Mouse (Mus musculus): ENCODE results near the gene Vps36. TPM values are rescaled to one million over a fixed set of nuclear protein-coding genes. Genes with fewer than 3 reads are reported as not detected.
A peak's percentile ranks its signal among the peaks of the same experiment; 100 is the strongest.

Vps36 gene
- 44.3 and 45.9 TPM in 2 replicates for polyA plus RNA-seq (2015; fragmentation: Nextera tagmentation; extraction: Ambion mirVana)

GRCm38 (mm10) chr8:22192660-22193431 is at the start of gene Vps36:
Gene Vps36 (plus strand): TSS chr8:22192809.
- peak; percentile 94 for ATAC-seq (ENCODE audit: low FRiP score)
- Histone ChIP-seq H3K27me3 (replicated peaks) (no peaks in the 10 kb centered on the region), H3K36me3 (no peaks in the 10 kb centered on the region), H3K4me2 (peak within 1 kb of the TSS; percentile 75), H3K4me3 (replicated peaks) (peak within 1 kb of the TSS; percentile 89), H3K27ac (replicated peaks) (peak within 1 kb of the TSS; percentile 96), H3K4me1 (peaks cover 17% of the 10 kb centered on the region), H3K9ac (replicated peaks) (peak within 1 kb of the TSS; percentile 91), H3K9me3 (replicated peaks) (no peaks in the 10 kb centered on the region)
- WGBS = under 1% methylated on average over 71 of the region's 73 CpGs

- Histone ChIP-seq H3K4me3 (replicated peaks) (no peak overlapping the region), H3K27ac (replicated peaks) (no peak overlapping the region), H3K9me3 (replicated peaks) (no peaks in the 10 kb centered on the region), H3K4me1 (no peaks in the 10 kb centered on the region), H3K4me2 (no peak overlapping the region), H3K9ac (replicated peaks) (no peak overlapping the region), H3K36me3 (peaks cover 17% of the 10 kb centered on the region; the same call in 1 of the 2 replicates), H3K27me3 (replicated peaks) (no peaks in the 10 kb centered on the region)
- WGBS = 76% methylated on average over 1 of the region's 1 CpGs
- no peak for ATAC-seq (ENCODE audit: low FRiP score)
Observed at GRCm38 (mm10) chr8:22143764-22144491, 48.7 kb upstream of the Vps36 start.

- no peak overlapping the region for H3K4me3 ChIP-seq (replicated peaks)
- WGBS = 85% methylated on average over 6 of the region's 6 CpGs
- no peak for ATAC-seq (ENCODE audit: low FRiP score)
Observed at GRCm38 (mm10) chr8:22145831-22146230, 46.8 kb upstream of the Vps36 start.

GRCm38 (mm10) chr8:22147706-22148366 is 44.8 kb upstream of the Vps36 start:
- Histone ChIP-seq H3K9me3 (replicated peaks) (no peaks in the 10 kb centered on the region), H3K4me3 (replicated peaks) (no peak overlapping the region), H3K27ac (replicated peaks) (no peak overlapping the region), H3K4me1 (no peaks in the 10 kb centered on the region; the same call in 1 of the 2 replicates), H3K36me3 (peaks cover 11% of the 10 kb centered on the region; the same call in 1 of the 2 replicates), H3K27me3 (replicated peaks) (no peaks in the 10 kb centered on the region), H3K9ac (replicated peaks) (no peak overlapping the region), H3K4me2 (no peak overlapping the region)
- ATAC-seq (ENCODE audit: low FRiP score) = no peak
- WGBS = 77% methylated on average over 9 of the region's 9 CpGs

More at GRCm38 (mm10) chr8:22145831-22146230, 46.8 kb upstream of the Vps36 start:
- no peak overlapping the region for H3K4me2 ChIP-seq
- no peaks in the 10 kb centered on the region; the same call in 1 of the 2 replicates for H3K4me1 ChIP-seq
- H3K9me3 ChIP-seq (replicated peaks) = no peaks in the 10 kb centered on the region
- H3K27ac ChIP-seq (replicated peaks) = no peak overlapping the region
- H3K36me3 ChIP-seq = peaks cover 17% of the 10 kb centered on the region; the same call in 1 of the 2 replicates
- no peaks in the 10 kb centered on the region for H3K27me3 ChIP-seq (replicated peaks)
- H3K9ac ChIP-seq (replicated peaks) = no peak overlapping the region

- no peak overlapping the region for H3K4me3 ChIP-seq (replicated peaks)
- H3K36me3 ChIP-seq = peaks cover 8% of the 10 kb centered on the region; the same call in 1 of the 2 replicates
- no peaks in the 10 kb centered on the region for H3K27me3 ChIP-seq (replicated peaks)
- no peak overlapping the region for H3K27ac ChIP-seq (replicated peaks)
- H3K9me3 ChIP-seq (replicated peaks) = no peaks in the 10 kb centered on the region
- no peaks in the 10 kb centered on the region; the same call in 1 of the 2 replicates for H3K4me1 ChIP-seq
- H3K9ac ChIP-seq (replicated peaks) = no peak overlapping the region
- 93% methylated on average over 7 of the region's 7 CpGs for WGBS
- no peak overlapping the region for H3K4me2 ChIP-seq
- no peak for ATAC-seq (ENCODE audit: low FRiP score)
Observed at GRCm38 (mm10) chr8:22148367-22148740, 44.3 kb upstream of the Vps36 start.

- Histone ChIP-seq H3K36me3 (peaks cover 8% of the 10 kb centered on the region; the same call in 1 of the 2 replicates), H3K4me1 (no peaks in the 10 kb centered on the region; the same call in 1 of the 2 replicates), H3K4me2 (no peak overlapping the region), H3K9ac (replicated peaks) (no peak overlapping the region), H3K9me3 (replicated peaks) (no peaks in the 10 kb centered on the region), H3K4me3 (replicated peaks) (no peak overlapping the region), H3K27me3 (replicated peaks) (no peaks in the 10 kb centered on the region), H3K27ac (replicated peaks) (no peak overlapping the region)
- 89% methylated on average over 11 of the region's 11 CpGs for WGBS
- no peak for ATAC-seq (ENCODE audit: low FRiP score)
Observed at GRCm38 (mm10) chr8:22149643-22150344, 42.8 kb upstream of the Vps36 start.

- H3K27me3 ChIP-seq (replicated peaks) = no peaks in the 10 kb centered on the region
- no peak overlapping the region for H3K4me2 ChIP-seq
- no peak for ATAC-seq (ENCODE audit: low FRiP score)
- no peaks in the 10 kb centered on the region for H3K9me3 ChIP-seq (replicated peaks)
- 60% methylated on average over 3 of the region's 3 CpGs for WGBS
- no peak overlapping the region for H3K4me3 ChIP-seq (replicated peaks)
- no peaks in the 10 kb centered on the region; the same call in 1 of the 2 replicates for H3K4me1 ChIP-seq
- H3K36me3 ChIP-seq = peaks cover 8% of the 10 kb centered on the region; the same call in 1 of the 2 replicates
- H3K9ac ChIP-seq (replicated peaks) = no peak overlapping the region
- no peak overlapping the region for H3K27ac ChIP-seq (replicated peaks)
Observed at GRCm38 (mm10) chr8:22150345-22150663, 42.3 kb upstream of the Vps36 start.

GRCm38 (mm10) chr8:22162206-22162605 is 30.4 kb upstream of the Vps36 start:
- no peak overlapping the region for H3K4me2 ChIP-seq
- no peaks in the 10 kb centered on the region for H3K9me3 ChIP-seq (replicated peaks)
- no peaks in the 10 kb centered on the region for H3K27me3 ChIP-seq (replicated peaks)
- H3K27ac ChIP-seq (replicated peaks) = no peak overlapping the region
- no peak overlapping the region for H3K9ac ChIP-seq (replicated peaks)
- no peak for ATAC-seq (ENCODE audit: low FRiP score)
- WGBS = 90% methylated on average over 8 of the region's 8 CpGs
- no peak overlapping the region for H3K4me3 ChIP-seq (replicated peaks)
- peaks cover 17% of the 10 kb centered on the region for H3K36me3 ChIP-seq
- peaks cover 13% of the 10 kb centered on the region for H3K4me1 ChIP-seq

GRCm38 (mm10) chr8:22164431-22164830 is 28.2 kb upstream of the Vps36 start:
- ATAC-seq (ENCODE audit: low FRiP score) = no peak
- Histone ChIP-seq H3K36me3 (peaks cover 9% of the 10 kb centered on the region), H3K27me3 (replicated peaks) (no peaks in the 10 kb centered on the region), H3K4me2 (no peak overlapping the region), H3K9me3 (replicated peaks) (no peaks in the 10 kb centered on the region), H3K4me1 (peaks cover 13% of the 10 kb centered on the region), H3K27ac (replicated peaks) (no peak overlapping the region), H3K9ac (replicated peaks) (no peak overlapping the region), H3K4me3 (replicated peaks) (no peak overlapping the region)
- WGBS = 92% methylated on average over 10 of the region's 10 CpGs

- Histone ChIP-seq H3K4me3 (replicated peaks) (peak overlapping the region; percentile 63), H3K27ac (replicated peaks) (peak overlapping the region; percentile 86), H3K27me3 (replicated peaks) (no peaks in the 10 kb centered on the region), H3K9ac (replicated peaks) (peak overlapping the region; percentile 68), H3K4me1 (peaks cover 13% of the 10 kb centered on the region), H3K9me3 (replicated peaks) (no peaks in the 10 kb centered on the region), H3K36me3 (no peaks in the 10 kb centered on the region), H3K4me2 (peak overlapping the region; percentile 61)
- ATAC-seq (ENCODE audit: low FRiP score) = peak; percentile 59
- 45% methylated on average over 10 of the region's 10 CpGs for WGBS
Observed at GRCm38 (mm10) chr8:22165251-22166079, 27.1 kb upstream of the Vps36 start.
